Mouse (Mus musculus) activated CD4-positive, CD25-positive, alpha-beta regulatory T cell, adult 4 months (primary cell): ENCODE results near the gene Gm13694. TPM values are rescaled to one million over a fixed set of nuclear protein-coding genes. Genes with fewer than 3 reads are reported as not detected.
"Not testable (repeated sequence)": the region's sequence is repeated elsewhere in the genome, so short reads cannot be mapped to it uniquely, and the experiment has no call there.

ENCODE experiments used
- ATAC-seq: one replicate; pipeline ENCODE4 v1.8.0; 2017
- polyA plus RNA-seq, 2 experiments: library from polyadenylated mRNA; unstranded; fragments of 100-300 nt; shearing (Covaris generic); gene quantifications; one replicate each; pipeline ENCODE4 v1.2.1; 2017

Gm13694 gene
- polyA plus RNA-seq: not detected

DNA sequence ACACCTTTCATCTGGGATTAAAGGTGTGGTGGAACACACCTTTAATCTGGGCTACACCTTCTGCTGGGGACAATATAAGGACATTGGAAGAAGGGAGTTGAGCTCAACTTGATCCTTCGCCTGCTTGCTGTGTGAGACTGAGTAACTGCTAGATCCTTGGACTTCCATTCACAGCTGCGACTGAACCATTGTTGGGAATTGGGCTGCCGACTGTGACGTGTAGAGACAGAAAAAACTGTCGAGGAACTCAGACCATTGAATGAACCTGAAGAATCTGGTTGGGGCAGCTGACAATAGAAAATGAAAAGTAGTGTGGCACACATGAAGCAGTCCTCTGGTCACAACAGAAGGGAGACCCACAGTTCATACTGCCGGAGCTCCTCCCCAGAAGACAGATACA is at the start of gene Gm13694:
Gene Gm13694, plus strand, starts transcription at position 301 of the 400 bp plus-strand sequence.
- not testable (repeated sequence) for ATAC-seq

DNA sequence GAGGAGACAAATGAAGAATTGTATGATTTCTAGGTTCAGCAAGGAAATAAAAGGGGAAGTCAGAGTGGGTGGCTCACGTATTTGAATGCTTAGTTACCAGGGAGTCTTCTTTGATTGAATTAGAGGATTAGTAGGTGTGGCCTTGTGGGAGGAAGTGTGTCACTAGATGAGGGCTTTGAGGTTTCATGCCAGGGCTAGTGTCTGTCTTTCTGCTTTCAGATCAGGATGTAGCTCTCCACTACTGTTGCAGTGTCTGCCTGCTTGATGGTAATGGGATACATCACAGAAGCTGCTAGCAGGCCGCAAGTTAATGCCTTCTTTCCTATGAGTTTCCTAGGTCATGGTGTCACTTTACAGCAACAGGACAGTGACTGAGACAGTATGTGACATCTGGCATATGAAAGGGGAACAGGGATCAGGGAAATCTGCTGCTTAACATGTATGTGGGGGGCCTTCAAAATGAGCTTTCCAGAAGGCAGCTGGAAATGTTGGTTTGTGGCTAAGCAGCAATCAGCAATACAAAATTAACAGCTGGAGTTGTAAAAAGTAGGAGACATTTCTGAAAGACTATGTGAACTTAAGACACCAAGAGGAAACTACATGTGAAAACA is 49.1 kb upstream of the Gm13694 start:
- ATAC-seq: peak; percentile 97

DNA sequence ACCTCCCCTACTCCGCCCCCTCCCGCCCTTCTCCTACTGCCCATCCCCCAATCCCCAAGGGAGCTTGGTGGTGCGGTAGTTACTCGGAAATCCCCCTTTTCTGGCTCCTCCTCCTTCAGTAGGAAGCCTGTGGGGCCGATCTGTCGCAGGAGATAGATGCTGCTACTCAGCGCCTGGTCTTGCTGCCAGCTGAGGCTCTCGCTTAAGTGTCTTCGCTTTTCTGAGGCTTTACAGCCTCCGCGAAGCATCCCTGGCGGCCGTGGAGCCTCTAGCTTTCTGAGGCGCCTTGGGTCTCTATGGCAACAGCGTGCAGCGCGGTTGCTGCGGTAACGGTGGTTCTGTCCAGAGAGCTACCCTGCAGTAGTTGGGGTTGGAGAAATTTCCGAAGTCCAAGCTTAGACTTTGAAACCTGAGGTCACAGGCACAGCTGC is 37.8 kb upstream of the Gm13694 start, which contains the start of gene Zswim2:
Gene Zswim2, minus strand, starts transcription at position 298 of the 431 bp plus-strand sequence.
- ATAC-seq: peak; percentile 61

DNA sequence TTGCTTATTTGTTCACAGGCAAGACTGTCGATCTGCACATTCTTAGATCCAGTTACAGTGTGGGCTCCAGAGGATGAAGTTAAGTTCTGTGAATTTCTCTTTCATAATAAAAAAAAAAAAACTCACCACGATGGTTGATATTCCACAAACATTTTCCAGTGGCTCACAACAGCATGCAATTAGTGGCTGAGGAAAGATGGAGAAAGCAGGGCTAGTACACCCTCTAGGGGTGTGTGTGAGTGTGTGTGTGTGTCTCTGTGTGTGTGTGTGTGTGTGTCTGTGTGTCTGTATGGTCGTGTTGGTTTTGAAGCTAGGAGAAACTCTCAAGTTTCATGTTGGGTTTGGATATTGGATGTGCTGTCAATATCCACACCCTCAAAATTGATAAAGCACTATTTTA is 37.4 kb upstream of the Gm13694 start:
- peak; percentile 43 for ATAC-seq

DNA sequence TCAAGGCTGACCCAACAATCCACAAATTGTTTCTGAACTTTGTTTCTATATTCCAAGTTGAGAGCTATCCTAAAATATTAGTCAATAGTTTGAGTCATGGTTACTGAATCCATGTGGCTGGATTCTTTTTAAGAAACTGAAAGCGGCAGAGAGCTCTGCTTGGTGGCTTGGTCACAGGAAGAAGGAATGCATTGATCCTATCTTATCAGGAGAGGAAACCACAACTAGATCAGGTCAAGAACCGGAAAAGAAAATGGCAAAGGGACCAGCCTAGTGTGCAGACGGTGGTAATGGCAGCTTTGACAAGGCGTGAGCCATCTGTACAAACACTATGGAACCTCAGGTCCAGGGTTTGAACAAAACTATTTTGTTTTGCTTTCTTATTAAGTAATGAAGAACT is 36.9 kb upstream of the Gm13694 start:
- no peak for ATAC-seq

GRCm38 (mm10) chr2:83955393-83955792 is 23.3 kb upstream of the Gm13694 start, which contains the start of gene Gm13698:
Gene Gm13698, plus strand, starts transcription at chr2:83955693.
- not testable (repeated sequence) for ATAC-seq

- ATAC-seq: not testable (repeated sequence)
Observed at GRCm38 (mm10) chr2:83961203-83961602, 17.5 kb upstream of the Gm13694 start, which contains the start of gene Gm13693. Gene Gm13693, plus strand, starts transcription at chr2:83961503.

- ATAC-seq: not testable (repeated sequence)
Observed at GRCm38 (mm10) chr2:83967013-83967412, 11.7 kb upstream of the Gm13694 start, which contains the start of gene Gm13695. Gene Gm13695, plus strand, starts transcription at chr2:83967313.

- ATAC-seq: not testable (repeated sequence)
Observed at GRCm38 (mm10) chr2:83972823-83973222, 5.9 kb upstream of the Gm13694 start, which contains the start of gene Gm13696. Gene Gm13696, plus strand, starts transcription at chr2:83973123.

DNA sequence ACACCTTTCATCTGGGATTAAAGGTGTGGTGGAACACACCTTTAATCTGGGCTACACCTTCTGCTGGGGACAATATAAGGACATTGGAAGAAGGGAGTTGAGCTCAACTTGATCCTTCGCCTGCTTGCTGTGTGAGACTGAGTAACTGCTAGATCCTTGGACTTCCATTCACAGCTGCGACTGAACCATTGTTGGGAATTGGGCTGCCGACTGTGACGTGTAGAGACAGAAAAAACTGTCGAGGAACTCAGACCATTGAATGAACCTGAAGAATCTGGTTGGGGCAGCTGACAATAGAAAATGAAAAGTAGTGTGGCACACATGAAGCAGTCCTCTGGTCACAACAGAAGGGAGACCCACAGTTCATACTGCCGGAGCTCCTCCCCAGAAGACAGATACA is 5.7 kb downstream of the Gm13694 start, which contains the start of gene Gm13697:
Gene Gm13697, plus strand, starts transcription at position 301 of the 400 bp plus-strand sequence.
- ATAC-seq: not testable (repeated sequence)

DNA sequence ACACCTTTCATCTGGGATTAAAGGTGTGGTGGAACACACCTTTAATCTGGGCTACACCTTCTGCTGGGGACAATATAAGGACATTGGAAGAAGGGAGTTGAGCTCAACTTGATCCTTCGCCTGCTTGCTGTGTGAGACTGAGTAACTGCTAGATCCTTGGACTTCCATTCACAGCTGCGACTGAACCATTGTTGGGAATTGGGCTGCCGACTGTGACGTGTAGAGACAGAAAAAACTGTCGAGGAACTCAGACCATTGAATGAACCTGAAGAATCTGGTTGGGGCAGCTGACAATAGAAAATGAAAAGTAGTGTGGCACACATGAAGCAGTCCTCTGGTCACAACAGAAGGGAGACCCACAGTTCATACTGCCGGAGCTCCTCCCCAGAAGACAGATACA is 11.5 kb downstream of the Gm13694 start, which contains the start of gene Gm13691:
Gene Gm13691, plus strand, starts transcription at position 301 of the 400 bp plus-strand sequence.
- ATAC-seq: not testable (repeated sequence)

- peak; percentile 99 for ATAC-seq
Observed at GRCm38 (mm10) chr2:83993639-83994255, 15.0 kb downstream of the Gm13694 start.

- ATAC-seq: not testable (repeated sequence)
Observed at GRCm38 (mm10) chr2:83994526-83994925, 15.8 kb downstream of the Gm13694 start.

- no peak for ATAC-seq
Observed at GRCm38 (mm10) chr2:84008913-84009312, 30.2 kb downstream of the Gm13694 start.

DNA sequence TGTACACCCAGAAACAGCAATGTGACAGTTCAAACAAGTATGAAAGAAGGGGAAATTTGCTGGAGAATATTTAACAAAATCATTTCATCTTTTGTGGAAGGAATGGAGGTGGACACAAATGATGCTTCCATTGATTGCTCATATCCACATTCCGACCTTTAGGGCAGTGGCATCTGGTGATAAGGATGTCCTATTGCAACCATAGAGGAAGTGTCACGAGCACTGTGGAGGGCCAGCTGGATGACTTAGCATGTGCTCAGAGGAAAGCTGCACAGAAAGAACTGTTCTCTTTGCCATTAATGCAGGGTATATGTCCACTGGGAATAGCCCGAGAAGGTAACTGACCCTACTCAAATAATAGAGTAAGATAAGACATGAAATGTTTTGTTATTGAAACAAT is 31.1 kb downstream of the Gm13694 start:
- ATAC-seq: no peak

GRCm38 (mm10) chr2:84014572-84014971 is 35.8 kb downstream of the Gm13694 start:
- no peak for ATAC-seq

DNA sequence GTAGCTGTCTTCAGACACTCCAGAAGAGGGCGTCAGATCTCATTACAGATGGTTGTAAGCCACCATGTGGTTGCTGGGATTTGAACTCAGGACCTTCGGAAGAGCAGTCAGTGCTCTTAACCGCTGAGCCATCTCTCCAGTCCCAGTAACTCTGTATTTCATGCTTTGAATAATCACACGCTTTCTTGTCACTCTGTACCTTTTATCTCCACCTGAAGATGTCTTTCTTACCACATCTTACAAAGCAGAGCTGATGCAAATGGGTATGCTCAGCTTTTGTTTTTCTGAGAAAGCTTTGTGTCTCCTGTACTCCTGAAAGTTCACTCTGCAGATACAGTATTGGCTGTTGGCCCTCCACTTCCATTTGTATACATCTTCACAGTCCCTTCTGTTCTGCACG is 37.6 kb downstream of the Gm13694 start:
- not testable (repeated sequence) for ATAC-seq

DNA sequence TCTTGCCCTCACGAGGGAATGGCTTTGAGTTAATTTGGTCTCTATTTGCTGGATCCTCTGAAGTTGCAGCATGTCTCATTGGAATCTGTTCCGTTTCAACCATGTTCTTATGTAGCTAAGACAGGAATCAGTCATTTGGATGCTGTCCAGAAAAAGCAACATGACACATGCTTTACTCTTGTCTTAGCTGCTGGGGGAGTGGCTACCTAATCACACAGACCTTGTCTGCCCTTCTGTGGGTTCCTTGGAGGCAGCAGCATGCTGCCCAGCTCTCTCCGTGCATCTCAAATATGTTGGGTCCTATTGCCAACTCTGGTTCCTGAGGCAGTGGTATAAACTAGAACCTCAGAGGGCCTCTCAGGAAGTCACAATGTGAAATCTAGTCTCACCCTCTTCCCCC is 39.6 kb downstream of the Gm13694 start:
- no peak for ATAC-seq

GRCm38 (mm10) chr2:84019519-84020305 is 41.0 kb downstream of the Gm13694 start:
- ATAC-seq: peak; percentile 86

DNA sequence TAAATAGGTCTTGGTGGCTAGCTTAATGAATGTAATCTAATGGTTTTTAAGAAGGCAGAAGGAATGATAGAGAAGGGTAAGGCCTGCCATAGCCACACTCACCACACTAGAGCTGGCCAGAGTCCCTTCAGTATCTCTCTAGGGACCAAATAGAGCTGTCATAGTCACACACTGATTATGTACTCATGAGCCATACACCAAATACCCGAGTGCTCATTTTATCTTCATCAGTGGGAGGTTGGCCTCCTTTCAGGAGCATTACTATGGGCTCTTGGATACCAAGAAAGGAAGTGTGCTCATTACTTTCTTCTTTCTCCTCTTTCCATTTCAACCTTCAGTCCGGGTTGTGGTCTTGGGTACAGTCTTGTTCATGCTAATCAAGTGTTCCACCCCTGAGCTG is 43.2 kb downstream of the Gm13694 start:
- no peak for ATAC-seq

DNA sequence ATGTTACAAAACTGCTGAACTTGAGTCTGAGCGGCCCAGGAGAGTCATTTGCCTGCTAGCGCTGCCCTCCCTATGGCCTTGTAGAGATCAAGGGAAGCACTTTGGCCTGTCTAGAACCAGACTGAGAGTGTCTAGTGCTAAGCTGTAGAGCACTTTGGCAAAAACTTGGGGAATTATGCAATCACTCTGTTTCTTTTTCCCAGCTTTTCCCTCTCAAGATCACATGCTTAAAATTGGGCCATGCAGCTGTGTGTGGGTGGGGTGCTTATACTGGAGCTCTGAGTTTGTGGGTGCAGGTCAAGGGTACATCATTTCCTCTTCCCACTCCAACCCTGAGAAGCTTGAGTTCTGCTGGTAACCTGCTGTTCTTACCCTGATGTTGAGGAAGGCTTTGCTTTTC is 44.2 kb downstream of the Gm13694 start:
- no peak for ATAC-seq

- ATAC-seq: no peak
Observed at GRCm38 (mm10) chr2:84023319-84023718, 44.6 kb downstream of the Gm13694 start.

- ATAC-seq: no peak
Observed at GRCm38 (mm10) chr2:84025217-84025616, 46.5 kb downstream of the Gm13694 start.
